Mouse (Mus musculus): ENCODE data around the gene Rtkn.

DNA sequence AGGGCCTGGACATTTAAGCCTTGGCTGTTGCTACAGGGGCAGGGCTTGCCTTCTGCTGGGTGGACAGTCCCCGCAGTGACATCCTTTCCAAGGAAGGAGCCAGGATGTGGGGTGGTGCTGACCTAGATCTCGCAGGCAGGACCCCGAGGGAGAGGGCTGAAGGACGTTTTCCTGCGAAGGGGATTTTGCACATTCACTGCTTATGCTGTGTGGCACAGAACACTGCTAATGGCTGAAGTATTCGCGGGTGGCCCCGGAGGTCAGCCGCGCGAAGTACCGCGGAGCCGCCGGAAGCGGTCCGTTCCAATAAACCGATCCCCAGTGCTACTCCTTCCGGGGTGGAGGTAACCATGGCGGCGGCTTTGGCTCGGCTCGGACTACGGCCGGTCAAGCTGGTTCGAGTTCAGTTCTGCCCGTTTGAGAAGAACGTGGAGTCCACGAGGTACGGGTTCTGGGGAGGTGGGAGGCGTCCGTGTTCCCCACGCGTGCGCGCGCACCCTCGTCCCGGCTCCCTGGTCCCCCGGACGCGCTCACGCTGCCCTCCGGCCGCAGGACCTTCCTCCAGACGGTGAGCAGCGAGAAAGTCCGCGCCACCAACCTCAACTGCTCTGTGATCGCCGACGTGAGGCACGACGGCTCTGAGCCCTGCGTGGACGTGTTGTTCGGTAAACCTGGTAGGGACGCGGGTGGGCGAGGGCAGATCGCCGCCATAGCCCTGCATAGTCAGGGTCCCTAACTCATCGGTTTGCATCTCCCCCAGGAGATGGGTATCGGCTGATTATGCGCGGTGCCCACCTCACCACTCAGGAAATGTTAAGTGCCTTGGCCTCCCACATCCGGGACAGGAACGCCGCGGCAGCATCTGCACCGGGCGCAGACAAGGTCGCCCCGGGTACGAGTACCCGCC, 26.2 kb upstream of the Rtkn start, which contains the start of gene Mrpl53:
- TF ChIP-seq CTCF (IDR thresholded peaks at IDR 0.05; ENCODE audit: control insufficient read depth, insufficient read depth, insufficient read length) (no peak), MYOG (IDR thresholded peaks at IDR 0.05; ENCODE audit: control insufficient read depth, extremely low read depth, insufficient read length) (no peak), USF1 (IDR thresholded peaks at IDR 0.05; ENCODE audit: low read depth) (no peak), CEBPB (IDR thresholded peaks at IDR 0.05; ENCODE audit: low read depth) (no peak), MAX (IDR thresholded peaks at IDR 0.05) (peak; percentile 50), FOSL1 (IDR thresholded peaks at IDR 0.05; ENCODE audit: insufficient read depth, low read length, poor library complexity, severe bottlenecking) (no peak), MYOD1 (IDR thresholded peaks at IDR 0.05; ENCODE audit: control insufficient read depth, insufficient read length, low read depth) (no peak)
